Mouse (Mus musculus) brain, embryonic 14.5 days (tissue): ENCODE data around the gene 2310034G01Rik.

Experiments used
- CTCF ChIP-seq: fragments of 200-500 bp; IDR thresholded peaks from 2 replicates; pipeline ENCODE4 v1.5.1; 2012; ENCODE audit warnings: inconsistent platforms, mild to moderate bottlenecking, moderate library complexity, borderline replicate concordance; ENCODE audit not compliant: insufficient read depth, insufficient read length; ENCODE audit errors: extremely low read depth
- POLR2A ChIP-seq: fragments of 200-500 bp; IDR thresholded peaks from 2 replicates; pipeline ENCODE4 v1.6.1; 2012; ENCODE audit warnings: mild to moderate bottlenecking, inconsistent platforms, borderline replicate concordance; ENCODE audit not compliant: poor library complexity, insufficient read depth, insufficient read length, severe bottlenecking; ENCODE audit errors: extremely low read depth

GRCm38 (mm10) chr19:46322996-46323572 lies 27.0 kb downstream of the 2310034G01Rik start:
- TF ChIP-seq CTCF (no peak), POLR2A (no peak)
